Mouse (Mus musculus) heart, embryonic 14.5 days (tissue): ENCODE data around the gene Nxn. TPM values are rescaled to one million over a fixed set of nuclear protein-coding genes. Genes with fewer than 3 reads are reported as not detected.

Source experiments
- ATAC-seq: fragments of 200-750 bp; cut with Nextera tagmentation; 2 replicates; pipeline ENCODE4 v1.8.0; 2017; ENCODE audit warnings: low read depth, moderate TSS enrichment; ENCODE audit not compliant: insufficient number of reproducible peaks, insufficient read depth, low FRiP score
- H3K27ac ChIP-seq, 2 experiments: fragments of 200-500 bp in 1 of 2; fragments of 300-500 bp in 1 of 2; sonication (generic) in 1 of 2; replicated peaks in 1 of 2; 2 replicates each; pipeline ENCODE4 v1.5.1; 2012 to 2014; ENCODE audit warnings: low read depth in 2 of 2, low read length in 2 of 2, control low read depth in 1 of 2, mild to moderate bottlenecking in 1 of 2, mixed read lengths in 1 of 2; ENCODE audit not compliant: control insufficient read depth in 1 of 2, insufficient read depth in 1 of 2
- H3K27me3 ChIP-seq: fragments of 300-500 bp; sonication (generic); 2 replicates; pipeline ENCODE4 v1.6.1; 2014; ENCODE audit warnings: mild to moderate bottlenecking, low read length, control low read depth; ENCODE audit not compliant: control insufficient read depth, insufficient read depth
- H3K36me3 ChIP-seq: fragments of 300-500 bp; sonication (generic); 2 replicates; pipeline ENCODE4 v1.6.1; 2014; ENCODE audit warnings: mild to moderate bottlenecking, control low read depth, low read length, mixed read lengths; ENCODE audit not compliant: control insufficient read depth, insufficient read depth
- H3K4me1 ChIP-seq, 2 experiments: fragments of 200-500 bp in 1 of 2; fragments of 300-500 bp in 1 of 2; sonication (generic) in 1 of 2; 2 replicates each; pipeline ENCODE4 v1.6.1; 2012 to 2014; ENCODE audit warnings: low read length in 2 of 2, control low read depth in 1 of 2, mixed read lengths in 1 of 2; ENCODE audit not compliant: control insufficient read depth in 2 of 2, insufficient read depth in 2 of 2
- H3K4me2 ChIP-seq: fragments of 300-500 bp; sonication (generic); 2 replicates; pipeline ENCODE4 v1.6.1; 2014; ENCODE audit warnings: mild to moderate bottlenecking, low read length
- H3K4me3 ChIP-seq, 2 experiments: fragments of 200-500 bp in 1 of 2; fragments of 300-500 bp in 1 of 2; sonication (generic) in 1 of 2; 2 replicates each; pipeline ENCODE4 v1.5.1; 2012 to 2014; ENCODE audit warnings: low read length in 2 of 2, mild to moderate bottlenecking in 2 of 2, control low read depth in 1 of 2, low read depth in 1 of 2, moderate library complexity in 1 of 2; ENCODE audit not compliant: control insufficient read depth in 1 of 2, insufficient read depth in 1 of 2
- H3K9ac ChIP-seq: fragments of 300-500 bp; sonication (generic); 2 replicates; pipeline ENCODE4 v1.6.1; 2014; ENCODE audit warnings: mild to moderate bottlenecking, low read length
- H3K9me3 ChIP-seq: fragments of 300-500 bp; sonication (generic); 2 replicates; pipeline ENCODE4 v1.6.1; 2016; ENCODE audit warnings: low read length, control low read depth; ENCODE audit not compliant: control insufficient read depth
- WGBS: fragments of 180-500 bp; shearing (Covaris S2); extraction: QIAGEN DNeasy Blood & Tissue Kit; methylation state at CpG from one replicate; pipeline ENCODE4 v1.1.7; 2014; 5-methylcytosine and 5-hydroxymethylcytosine counted together
- polyA plus RNA-seq: library from polyadenylated mRNA; unstranded; fragments of >200 nt; fragmentation: Nextera tagmentation; extraction: Ambion mirVana; gene quantifications from 2 replicates; pipeline ENCODE4 v1.2.1, GENCODE M21; 2014

The Nxn gene
- polyA plus RNA-seq, 1 experiment from 2014 or later, result 26.8 TPM

DNA sequence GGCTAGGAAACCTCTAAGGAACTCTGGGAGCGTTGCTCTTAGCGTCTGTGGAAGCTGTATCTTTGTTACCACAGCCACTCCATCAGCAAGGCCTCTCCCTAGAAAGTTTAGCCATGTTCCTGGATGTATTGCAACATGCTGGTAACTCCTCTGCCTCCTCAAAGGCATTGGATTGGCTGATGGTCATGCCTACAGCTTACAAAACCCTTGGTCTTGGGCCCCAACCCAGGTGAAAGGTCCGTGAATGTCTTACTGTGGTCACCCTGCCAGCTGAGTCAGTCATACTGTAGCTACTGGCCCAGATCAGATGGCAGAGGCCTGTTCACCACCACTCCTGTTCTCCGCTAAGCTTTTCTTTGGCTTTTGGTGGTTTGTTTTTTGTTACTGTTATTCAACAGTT, 16.1 kb upstream of the Nxn start:
- no peaks in the 10 kb centered on the region for H3K27me3 ChIP-seq
- no peak overlapping the region for H3K4me2 ChIP-seq
- H3K4me1 ChIP-seq, result peaks cover 0 to 4% of the 10 kb centered on the region in 2 experiments; a peak in 2 of 4 replicates
- H3K27ac ChIP-seq, result no peak overlapping the region
- no peak overlapping the region for H3K4me3 ChIP-seq
- no peak for ATAC-seq
- WGBS, result 92% methylated on average over 4 of the region's 4 CpGs
- H3K36me3 ChIP-seq, result peaks cover 84% of the 10 kb centered on the region
- no peaks in the 10 kb centered on the region for H3K9me3 ChIP-seq
- H3K9ac ChIP-seq, result no peak overlapping the region

DNA sequence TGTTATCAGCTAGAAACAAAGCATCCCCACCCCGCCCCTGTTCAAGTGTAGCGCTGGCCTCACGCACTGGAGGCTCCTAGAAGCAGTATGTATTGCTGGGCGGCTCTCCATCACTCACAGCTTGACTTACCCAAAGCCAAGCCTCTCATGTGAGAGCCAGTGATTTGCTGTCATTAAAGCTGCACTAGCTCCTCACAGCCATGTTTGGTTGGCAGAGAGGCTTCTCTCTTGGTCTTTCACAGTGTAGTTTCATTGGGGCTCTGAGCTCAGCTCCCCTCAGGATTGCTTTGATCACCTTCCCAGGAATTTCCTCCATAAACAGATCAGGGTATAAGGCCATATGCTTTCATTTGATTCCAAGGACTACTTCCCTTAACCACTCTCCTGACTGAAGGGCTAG, 14.3 kb upstream of the Nxn start:
- 52% methylated on average over 4 of the region's 4 CpGs for WGBS
- Histone ChIP-seq H3K36me3 (peaks cover 77% of the 10 kb centered on the region), H3K4me2 (no peak overlapping the region), H3K4me1 (no peaks in the 10 kb centered on the region; a peak in 1 of 4 replicates), H3K9me3 (no peaks in the 10 kb centered on the region), H3K4me3 (no peak overlapping the region), H3K9ac (no peak overlapping the region; the same call in 1 of the 2 replicates), H3K27ac (no peak overlapping the region), H3K27me3 (no peaks in the 10 kb centered on the region)
- no peak for ATAC-seq

DNA sequence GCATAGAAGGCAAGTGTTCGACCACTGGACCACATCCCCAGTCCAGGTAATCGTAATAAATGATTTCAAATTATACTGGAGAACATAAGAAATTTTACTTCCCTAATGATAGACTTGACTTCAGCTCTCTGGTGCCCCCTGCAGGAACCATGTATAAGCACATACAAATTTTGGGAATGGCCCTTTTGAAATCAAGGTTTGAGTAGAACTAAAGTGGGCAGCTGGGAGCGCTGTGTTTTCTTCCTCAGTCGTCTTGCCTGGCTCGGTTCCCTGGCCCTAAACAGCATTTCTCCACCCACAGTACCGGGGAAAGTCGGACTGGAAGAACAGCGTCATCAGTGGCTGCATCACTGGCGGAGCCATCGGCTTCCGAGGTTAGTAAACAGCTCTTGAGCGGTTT, 11.9 kb upstream of the Nxn start:
- Histone ChIP-seq H3K27me3 (no peaks in the 10 kb centered on the region), H3K27ac (no peak overlapping the region), H3K4me1 (peaks cover 0 to 7% of the 10 kb centered on the region in 2 experiments; a peak in 1 of 4 replicates), H3K4me3 (no peak overlapping the region), H3K9me3 (no peaks in the 10 kb centered on the region), H3K36me3 (peaks cover 54% of the 10 kb centered on the region), H3K4me2 (no peak overlapping the region), H3K9ac (no peak overlapping the region)
- WGBS, result 70% methylated on average over 12 of the region's 12 CpGs
- no peak for ATAC-seq

DNA sequence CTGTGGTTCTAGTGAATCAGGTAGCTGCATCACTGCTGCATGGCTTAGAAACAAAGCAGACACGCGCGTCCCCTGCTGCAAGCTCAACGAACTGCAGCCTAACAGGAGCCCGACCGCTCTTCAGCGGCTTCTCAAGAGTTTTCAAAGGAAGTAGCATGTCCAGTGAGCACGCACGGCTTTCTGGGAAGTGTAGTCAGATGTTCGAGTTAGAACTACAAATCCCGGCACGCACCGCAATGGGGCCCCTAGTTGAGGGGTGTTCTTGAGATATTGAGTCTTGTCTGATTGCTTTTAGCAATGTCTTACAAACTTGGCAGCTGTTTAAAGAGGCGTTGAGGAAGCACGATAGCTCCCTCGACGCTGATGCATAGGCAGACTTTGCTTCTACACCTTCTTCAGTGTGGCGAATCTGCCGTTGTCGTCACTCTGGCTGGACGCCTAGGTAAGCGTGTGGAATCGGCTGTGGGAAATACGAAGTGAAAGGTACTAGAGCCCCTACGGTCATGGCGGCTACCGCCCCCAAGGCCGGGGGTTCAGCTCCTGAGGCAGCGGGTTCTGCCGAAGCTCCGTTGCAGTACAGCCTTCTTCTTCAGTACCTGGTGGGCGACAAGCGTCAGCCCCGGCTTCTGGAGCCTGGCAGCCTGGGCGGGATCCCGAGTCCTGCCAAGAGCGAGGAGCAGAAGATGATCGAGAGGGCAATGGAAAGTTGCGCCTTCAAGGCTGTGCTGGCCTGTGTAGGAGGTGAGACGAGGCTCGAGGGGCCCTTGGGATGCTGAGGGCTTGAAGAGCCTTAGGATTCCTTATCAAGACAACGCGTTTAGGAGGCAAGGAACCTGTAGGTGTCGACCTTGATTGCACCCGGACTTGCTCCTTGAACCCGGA, 8.0 kb upstream of the Nxn start, which contains the start of gene Timm22:
Timm22 (plus strand) TSS at position 251 of the 882 bp plus-strand sequence.
- Histone ChIP-seq H3K4me1 (peaks cover 0 to 7% of the 10 kb centered on the region in 2 experiments; a peak in 1 of 4 replicates), H3K27ac (peak within 1 kb of the TSS; percentile 82 to 96), H3K4me2 (peak within 1 kb of the TSS; percentile 92), H3K9me3 (no peaks in the 10 kb centered on the region), H3K27me3 (no peaks in the 10 kb centered on the region; the same call in 1 of the 2 replicates), H3K36me3 (peaks cover 19% of the 10 kb centered on the region), H3K9ac (peak within 1 kb of the TSS; percentile 99), H3K4me3 (peak within 1 kb of the TSS; percentile 99)
- WGBS, result under 1% methylated on average over 46 of the region's 46 CpGs
- peak; percentile 91 for ATAC-seq

DNA sequence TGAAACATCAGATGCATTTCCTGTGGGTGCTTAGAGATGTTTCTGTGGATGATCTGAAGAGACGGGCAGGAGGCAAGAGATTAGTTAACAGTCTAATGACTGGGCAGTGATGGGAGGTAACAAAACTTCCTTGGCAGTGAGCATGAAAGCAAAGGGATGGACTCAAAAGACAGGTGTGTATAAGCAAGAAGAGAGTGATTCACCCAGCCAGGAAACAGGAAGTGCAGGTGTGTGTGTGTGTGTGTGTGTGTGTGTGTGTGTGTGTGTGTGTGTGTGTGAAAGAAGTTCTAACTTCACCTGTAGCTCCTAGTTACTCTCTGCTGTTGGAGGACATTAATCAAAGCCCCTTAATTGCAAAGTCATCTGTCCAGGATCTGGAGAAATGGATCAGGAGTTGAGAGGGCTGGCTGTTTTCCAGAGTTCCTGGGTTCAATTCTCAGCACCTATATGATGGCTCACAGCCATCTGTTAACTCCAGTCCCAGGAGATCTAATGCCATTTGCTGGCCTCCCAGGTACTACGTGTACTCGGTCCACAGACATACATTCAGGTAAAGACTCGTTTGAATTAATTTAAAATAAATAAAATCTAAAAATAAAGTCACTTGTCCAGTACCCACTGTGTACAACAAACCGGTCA, 6.8 kb upstream of the Nxn start:
- Histone ChIP-seq H3K27me3 (no peaks in the 10 kb centered on the region; the same call in 1 of the 2 replicates), H3K9ac (no peak overlapping the region), H3K4me3 (no peak overlapping the region), H3K36me3 (peaks cover 14% of the 10 kb centered on the region; the same call in 1 of the 2 replicates), H3K4me2 (no peak overlapping the region), H3K9me3 (no peaks in the 10 kb centered on the region), H3K4me1 (peaks cover 0 to 7% of the 10 kb centered on the region in 2 experiments; a peak in 1 of 4 replicates), H3K27ac (no peak overlapping the region)
- ATAC-seq, result no peak
- WGBS, result 70% methylated on average over 5 of the region's 5 CpGs

DNA sequence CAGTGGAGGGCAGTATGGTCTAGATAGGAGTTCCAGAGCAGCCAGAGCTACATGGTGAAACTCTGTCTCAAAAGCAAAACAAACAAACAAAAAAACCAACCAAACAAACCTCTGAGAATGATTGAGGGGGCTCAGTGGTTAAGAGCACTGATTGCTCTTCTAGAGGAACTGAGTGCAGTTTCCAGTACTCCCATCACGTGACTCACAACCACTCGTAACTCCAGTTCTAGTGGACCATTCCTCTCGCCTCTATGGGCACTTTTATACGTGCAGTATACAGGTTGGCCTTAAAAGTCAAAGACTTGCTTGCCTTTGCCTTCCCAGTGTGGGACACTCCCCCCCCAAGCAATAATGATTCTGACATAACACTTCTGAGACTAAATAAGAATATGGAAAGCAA, 6.2 kb upstream of the Nxn start:
- H3K4me3 ChIP-seq, result no peak overlapping the region
- no peak overlapping the region for H3K9ac ChIP-seq
- peaks cover 0 to 10% of the 10 kb centered on the region in 2 experiments; a peak in 1 of 4 replicates for H3K4me1 ChIP-seq
- H3K27ac ChIP-seq, result no peak overlapping the region
- H3K4me2 ChIP-seq, result no peak overlapping the region
- no peaks in the 10 kb centered on the region for H3K9me3 ChIP-seq
- no peaks in the 10 kb centered on the region; the same call in 1 of the 2 replicates for H3K27me3 ChIP-seq
- H3K36me3 ChIP-seq, result peaks cover 12% of the 10 kb centered on the region; the same call in 1 of the 2 replicates
- 57% methylated on average over 4 of the region's 4 CpGs for WGBS
- ATAC-seq, result no peak

DNA sequence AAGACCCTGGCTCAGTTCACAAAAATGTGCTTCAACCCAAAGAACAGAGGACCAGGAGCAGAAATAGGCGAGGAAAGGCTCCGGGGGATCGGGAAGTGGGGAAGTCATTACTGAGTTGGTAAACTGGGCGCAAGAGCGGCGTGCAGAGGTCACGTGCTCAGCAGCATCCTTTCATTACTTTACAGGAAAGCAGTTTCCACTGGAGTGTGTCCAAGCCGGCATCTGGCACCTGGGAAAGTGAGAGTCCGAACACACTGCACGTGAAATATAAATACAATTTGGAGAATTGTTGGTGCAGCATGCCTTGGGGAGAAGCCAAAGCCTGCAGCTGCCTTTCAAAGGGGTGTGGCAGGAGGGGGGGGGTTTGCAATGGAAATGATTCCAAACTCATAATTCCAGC, 2.5 kb upstream of the Nxn start:
- H3K4me2 ChIP-seq, result no peak overlapping the region
- 76% methylated on average over 10 of the region's 10 CpGs for WGBS
- ATAC-seq, result no peak

More for the DNA sequence above, 2.5 kb upstream of the Nxn start:
- no peak overlapping the region for H3K27ac ChIP-seq
- no peak overlapping the region for H3K9ac ChIP-seq
- H3K4me3 ChIP-seq, result no peak overlapping the region
- no peaks in the 10 kb centered on the region; the same call in 1 of the 2 replicates for H3K27me3 ChIP-seq
- no peaks in the 10 kb centered on the region for H3K36me3 ChIP-seq
- no peaks in the 10 kb centered on the region for H3K9me3 ChIP-seq
- peaks cover 0 to 8% of the 10 kb centered on the region in 2 experiments; a peak in 1 of 4 replicates for H3K4me1 ChIP-seq
